Mouse (Mus musculus) CH12.LX (cell line): ENCODE measurements around the gene Gm10722. TPM values are rescaled to one million over a fixed set of nuclear protein-coding genes. Genes with fewer than 3 reads are reported as not detected.
"Not testable (repeated sequence)": the region's sequence is repeated elsewhere in the genome, so short reads cannot be mapped to it uniquely, and the experiment has no call there.

ENCODE experiments used
- DNase-seq: peaks from one replicate; pipeline ENCODE4 v3.0.0-alpha.2; 2013; ENCODE audit errors: extremely low read depth
- H3K27ac ChIP-seq: 2 replicates; pipeline ENCODE4 v1.5.1; 2012; ENCODE audit warnings: low read depth, mild to moderate bottlenecking, control low read depth, moderate library complexity; ENCODE audit not compliant: insufficient read depth
- H3K27me3 ChIP-seq: replicated peaks from 2 replicates; pipeline ENCODE3; 2012; ENCODE audit warnings: inconsistent platforms
- H3K36me3 ChIP-seq, 2 experiments: replicated peaks in 1 of 2; 2 replicates each; pipeline versions ENCODE3 to v1.6.1; 2012; ENCODE audit warnings: inconsistent platforms in 1 of 2, low read length in 1 of 2, mild to moderate bottlenecking in 1 of 2, mixed read lengths in 1 of 2, moderate library complexity in 1 of 2; ENCODE audit not compliant: control insufficient read depth in 1 of 2, insufficient read depth in 1 of 2
- H3K4me1 ChIP-seq, 2 experiments: 2 replicates each; pipeline ENCODE4 v1.6.1; 2012; ENCODE audit warnings: inconsistent platforms in 1 of 2, moderate library complexity in 1 of 2; ENCODE audit not compliant: insufficient read depth in 2 of 2, control insufficient read depth in 1 of 2
- H3K4me2 ChIP-seq: 2 replicates; pipeline ENCODE4 v1.6.1; 2012; ENCODE audit warnings: low read depth, mild to moderate bottlenecking, control low read depth; ENCODE audit not compliant: poor library complexity, insufficient read depth, severe bottlenecking
- H3K4me3 ChIP-seq, 3 experiments: fragments of 150-350 bp in 1 of 3; sonication (generic) in 1 of 3; replicated peaks in 1 of 3; 2 replicates each; pipeline versions ENCODE3 to v1.5.1; 2011 to 2012; ENCODE audit warnings: low read depth in 2 of 3, low read length in 2 of 3, mild to moderate bottlenecking in 2 of 3, moderate library complexity in 2 of 3, control low read depth in 1 of 3, improper control_type of control experiment in 1 of 3, inconsistent platforms in 1 of 3, mixed read lengths in 1 of 3; ENCODE audit not compliant: poor library complexity in 1 of 3
- H3K79me2 ChIP-seq: replicated peaks from 2 replicates; pipeline ENCODE4 v1.6.1; 2012; ENCODE audit warnings: mild to moderate bottlenecking, moderate library complexity; ENCODE audit not compliant: control insufficient read depth, poor library complexity, insufficient read depth, severe bottlenecking; ENCODE audit errors: extremely low read depth
- H3K9ac ChIP-seq: 2 replicates; pipeline ENCODE4 v1.6.1; 2012; ENCODE audit warnings: low read depth, mild to moderate bottlenecking, control low read depth, moderate library complexity; ENCODE audit not compliant: insufficient read depth
- H3K9me3 ChIP-seq: replicated peaks from 2 replicates; pipeline ENCODE3; 2012; ENCODE audit warnings: low read length, inconsistent platforms, mixed read lengths
- dilution Hi-C: fragments of 300-500 bp; cut with MboI; formaldehyde crosslinking; loops from 2 replicates; pipeline ENCODE4 v1.14.3; 2020; ENCODE audit warnings: low sequenced_read_pairs; ENCODE audit not compliant: extremely low pct_unique_long_range_greater_than_20kb, extremely low pct_ligation_motif_present
- in situ Hi-C: fragments of 300-500 bp; cut with MboI; formaldehyde crosslinking; loops from 3 replicates; pipeline ENCODE4 v1.14.3; 2019; ENCODE audit warnings: low sequenced_read_pairs, low pct_ligation_motif_present, low pct_unique_long_range_greater_than_20kb, mixed read lengths
- polyA plus RNA-seq: library from polyadenylated mRNA; unstranded; fragments of >175 nt; gene quantifications from 2 replicates; pipeline ENCODE4 v1.2.1, GENCODE M21; 2012; ENCODE audit warnings: low read depth; ENCODE audit not compliant: insufficient read length
- total RNA-seq, 2 experiments: library from RNA; depleted of rRNA; stranded (reverse); fragments of 300-350 nt in 1 of 2; fragments of >200 nt in 1 of 2; gene quantifications; 2 replicates each; pipeline ENCODE4 v1.2.3; 2012 to 2014

Gene Gm10722
- total and polyA plus RNA-seq, 3 experiments, result not detected

DNA sequence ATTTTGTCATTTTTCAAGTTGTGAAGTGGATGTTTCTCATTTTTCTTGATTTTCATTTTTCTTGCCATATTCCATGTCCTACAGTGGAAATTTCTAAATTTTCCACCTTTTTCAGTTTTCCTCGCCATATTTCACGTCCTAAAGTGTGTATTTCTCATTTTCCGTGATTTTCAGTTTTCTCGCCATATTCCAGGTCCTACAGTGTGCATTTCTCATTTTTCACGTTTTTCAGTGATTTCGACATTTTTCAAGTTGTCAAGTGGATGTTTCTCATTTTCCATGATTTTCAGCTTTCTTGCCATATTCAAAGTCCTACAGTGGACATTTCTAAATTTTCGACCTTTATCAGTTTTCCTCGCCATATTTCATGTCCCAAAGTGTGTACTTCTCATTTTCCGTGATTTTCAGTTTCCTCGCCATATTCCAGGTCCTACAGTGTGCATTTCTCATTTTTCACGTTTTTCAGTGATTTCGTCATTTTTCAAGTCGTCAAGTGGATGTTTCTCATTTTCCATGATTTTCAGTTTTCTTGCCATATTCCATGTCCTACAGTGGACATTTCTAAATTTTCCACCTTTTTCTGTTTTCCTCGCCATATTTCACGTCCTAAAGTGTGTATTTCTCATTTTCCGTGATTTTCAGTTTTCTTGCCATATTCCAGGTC lies 23.4 kb downstream of the Gm10722 start:
- H3K4me3 ChIP-seq, dilution Hi-C loops, H3K9me3 ChIP-seq, H3K27ac ChIP-seq, DNase-seq, H3K27me3 ChIP-seq, H3K79me2 ChIP-seq, H3K4me2 ChIP-seq, H3K4me1 ChIP-seq, in situ Hi-C loops, H3K36me3 ChIP-seq, H3K9ac ChIP-seq: not testable (repeated sequence)

DNA sequence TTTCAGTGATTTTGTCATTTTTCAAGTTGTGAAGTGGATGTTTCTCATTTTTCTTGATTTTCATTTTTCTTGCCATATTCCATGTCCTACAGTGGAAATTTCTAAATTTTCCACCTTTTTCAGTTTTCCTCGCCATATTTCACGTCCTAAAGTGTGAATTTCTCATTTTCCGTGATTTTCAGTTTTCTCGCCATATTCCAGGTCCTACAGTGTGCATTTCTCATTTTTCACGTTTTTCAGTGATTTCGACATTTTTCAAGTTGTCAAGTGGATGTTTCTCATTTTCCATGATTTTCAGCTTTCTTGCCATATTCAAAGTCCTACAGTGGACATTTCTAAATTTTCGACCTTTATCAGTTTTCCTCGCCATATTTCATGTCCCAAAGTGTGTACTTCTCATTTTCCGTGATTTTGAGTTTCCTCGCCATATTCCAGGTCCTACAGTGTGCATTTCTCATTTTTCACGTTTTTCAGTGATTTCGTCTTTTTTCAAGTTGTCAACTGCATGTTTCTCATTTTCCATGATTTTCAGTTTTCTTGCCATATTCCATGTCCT lies 24.3 kb downstream of the Gm10722 start, which contains the start of gene Gm10717:
Gene Gm10717, plus strand, starts transcription at position 506 of the 556 bp plus-strand sequence.
- H3K36me3 ChIP-seq, H3K4me2 ChIP-seq, H3K4me1 ChIP-seq, H3K9me3 ChIP-seq, H3K27ac ChIP-seq, H3K4me3 ChIP-seq, H3K9ac ChIP-seq, in situ Hi-C loops, H3K79me2 ChIP-seq, DNase-seq, dilution Hi-C loops, H3K27me3 ChIP-seq: not testable (repeated sequence)

DNA sequence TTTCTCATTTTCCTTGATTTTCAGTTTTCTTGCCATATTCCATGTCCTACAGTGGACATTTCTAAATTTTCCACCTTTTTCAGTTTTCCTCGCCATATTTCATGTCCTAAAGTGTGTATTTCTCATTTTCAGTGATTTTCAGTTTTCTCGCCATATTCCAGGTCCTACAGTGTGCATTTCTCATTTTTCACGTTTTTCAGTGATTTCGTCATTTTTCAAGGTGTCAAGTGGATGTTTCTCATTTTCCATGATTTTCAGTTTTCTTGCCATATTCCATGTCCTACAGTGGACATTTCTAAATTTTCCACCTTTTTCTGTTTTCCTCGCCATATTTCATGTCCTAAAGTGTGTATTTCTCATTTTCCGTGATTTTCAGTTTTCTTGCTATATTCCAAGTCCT lies 24.9 kb downstream of the Gm10722 start:
- in situ Hi-C loops, H3K4me1 ChIP-seq, H3K27ac ChIP-seq, H3K79me2 ChIP-seq, H3K9ac ChIP-seq, H3K4me3 ChIP-seq, H3K36me3 ChIP-seq, H3K27me3 ChIP-seq, H3K9me3 ChIP-seq, H3K4me2 ChIP-seq, DNase-seq, dilution Hi-C loops: not testable (repeated sequence)

DNA sequence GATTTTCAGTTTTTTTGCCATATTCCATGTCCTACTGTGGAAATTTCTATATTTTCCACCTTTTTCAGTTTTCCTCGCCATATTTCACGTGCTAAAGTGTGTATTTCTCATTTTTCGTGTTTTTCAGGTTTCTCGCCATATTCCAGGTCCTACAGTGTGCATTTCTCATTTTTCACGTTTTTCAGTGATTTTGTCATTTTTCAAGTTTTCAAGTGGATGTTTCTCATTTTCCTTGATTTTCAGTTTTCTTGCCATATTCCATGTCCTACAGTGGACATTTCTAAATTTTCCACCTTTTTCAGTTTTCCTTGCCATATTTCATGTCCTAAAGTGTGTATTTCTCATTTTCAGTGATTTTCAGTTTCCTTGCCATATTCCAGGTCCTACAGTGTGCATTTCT lies 25.4 kb downstream of the Gm10722 start:
- H3K4me3 ChIP-seq, H3K9me3 ChIP-seq, H3K4me1 ChIP-seq, H3K79me2 ChIP-seq, H3K36me3 ChIP-seq, H3K4me2 ChIP-seq, DNase-seq, dilution Hi-C loops, H3K27me3 ChIP-seq, H3K27ac ChIP-seq, H3K9ac ChIP-seq, in situ Hi-C loops: not testable (repeated sequence)

DNA sequence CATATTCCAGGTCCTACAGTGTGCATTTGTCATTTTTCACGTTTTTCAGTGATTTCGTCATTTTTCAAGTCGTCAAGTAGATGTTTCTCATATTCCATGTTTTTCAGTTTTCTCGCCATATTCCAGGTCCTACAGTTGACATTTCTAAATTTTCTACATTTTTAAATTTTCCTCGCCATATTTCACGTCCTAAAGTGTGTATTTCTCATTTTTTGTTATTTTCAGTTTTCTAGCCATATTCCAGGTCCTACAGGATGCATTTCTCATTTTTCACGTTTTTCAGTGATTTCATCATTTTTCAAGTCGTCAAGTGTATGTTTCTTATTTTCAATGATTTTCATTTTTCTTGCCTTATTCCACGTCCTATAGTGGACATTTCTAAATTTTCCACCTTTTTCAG lies 26.0 kb downstream of the Gm10722 start:
- dilution Hi-C loops, in situ Hi-C loops, H3K4me1 ChIP-seq, H3K27ac ChIP-seq, H3K36me3 ChIP-seq, H3K27me3 ChIP-seq, H3K4me3 ChIP-seq, H3K79me2 ChIP-seq, H3K4me2 ChIP-seq, H3K9me3 ChIP-seq, DNase-seq, H3K9ac ChIP-seq: not testable (repeated sequence)
